Mouse (Mus musculus) intestine, postnatal 0 days (tissue): ENCODE measurements at regions not wholly inside any gene's neighbourhood (a gene's known extent, or its start where the extent isn't known, plus 50 kb on each side); places are given as distances from the start of the nearest gene placed in this dataset.

ENCODE experiments used
- ATAC-seq: fragments of 200-750 bp; cut with Nextera tagmentation; 2 replicates; pipeline ENCODE4 v1.8.0; 2017; ENCODE audit warnings: mild to moderate bottlenecking, moderate TSS enrichment, moderate library complexity
- H3K27ac ChIP-seq: fragments of 300-500 bp; sonication (generic); 2 replicates; pipeline ENCODE4 v1.5.1; 2014; ENCODE audit warnings: mild to moderate bottlenecking, low read depth, low read length, moderate library complexity
- H3K27me3 ChIP-seq: fragments of 300-500 bp; sonication (generic); replicated peaks from 2 replicates; pipeline ENCODE4 v1.6.1; 2014; ENCODE audit warnings: low read length, mixed read lengths; ENCODE audit not compliant: control insufficient read depth, insufficient read depth
- H3K36me3 ChIP-seq: fragments of 300-500 bp; sonication (generic); 2 replicates; pipeline ENCODE4 v1.6.1; 2014; ENCODE audit warnings: mild to moderate bottlenecking, moderate library complexity; ENCODE audit not compliant: control insufficient read depth, insufficient read depth
- H3K4me1 ChIP-seq: fragments of 300-500 bp; sonication (generic); replicated peaks from 2 replicates; pipeline ENCODE4 v1.6.1; 2014; ENCODE audit warnings: antibody characterized with exemption, low read length, mixed read lengths; ENCODE audit not compliant: control insufficient read depth, insufficient read depth
- H3K4me2 ChIP-seq: fragments of 300-500 bp; sonication (generic); replicated peaks from 2 replicates; pipeline ENCODE4 v1.6.1; 2014; ENCODE audit warnings: low read depth, mild to moderate bottlenecking, moderate library complexity
- H3K4me3 ChIP-seq: fragments of 300-500 bp; sonication (generic); 2 replicates; pipeline ENCODE4 v1.5.1; 2014; ENCODE audit warnings: low read depth, low read length
- H3K9ac ChIP-seq: fragments of 300-500 bp; sonication (generic); 2 replicates; pipeline ENCODE4 v1.6.1; 2014; ENCODE audit warnings: mild to moderate bottlenecking, low read depth, low read length
- H3K9me3 ChIP-seq: fragments of 300-500 bp; sonication (generic); 2 replicates; pipeline ENCODE4 v1.6.1; 2016; ENCODE audit warnings: mixed run types; ENCODE audit not compliant: control insufficient read depth
- CTCF ChIP-seq: sonication (generic); IDR thresholded peaks from 2 replicates; pipeline ENCODE4 v1.5.1; 2016; ENCODE audit warnings: low read depth, mild to moderate bottlenecking, control low read depth, antibody characterized with exemption, moderate library complexity
- WGBS: fragments of 180-500 bp; shearing (Covaris S2); extraction: QIAGEN DNeasy Blood & Tissue Kit; methylation state at CpG from one replicate; pipeline ENCODE4 v1.1.7; 2014; 5-methylcytosine and 5-hydroxymethylcytosine counted together

- no peaks in the 10 kb centered on the region for H3K4me1 ChIP-seq
- no peak for ATAC-seq
Observed at GRCm38 (mm10) chr19:56091581-56091980, 195.4 kb upstream of the Habp2 start.

GRCm38 (mm10) chr19:56095873-56096272 lies 191.1 kb upstream of the Habp2 start:
- Histone ChIP-seq H3K9ac (no peak overlapping the region), H3K27ac (no peak overlapping the region)
- WGBS = 67% methylated on average over 6 of the region's 6 CpGs

More at GRCm38 (mm10) chr19:56091581-56091980, 195.4 kb upstream of the Habp2 start:
- Histone ChIP-seq H3K27ac (no peak overlapping the region), H3K4me3 (no peak overlapping the region), H3K9ac (no peak overlapping the region), H3K27me3 (no peaks in the 10 kb centered on the region), H3K36me3 (no peaks in the 10 kb centered on the region), H3K9me3 (no peaks in the 10 kb centered on the region), H3K4me2 (no peak overlapping the region)
- no peak for TF ChIP-seq CTCF
- WGBS = 94% methylated on average over 5 of the region's 5 CpGs

GRCm38 (mm10) chr19:56099725-56100124 lies 187.2 kb upstream of the Habp2 start:
- Histone ChIP-seq H3K36me3 (no peaks in the 10 kb centered on the region), H3K9me3 (peaks cover 12% of the 10 kb centered on the region; the same call in 1 of the 2 replicates), H3K4me1 (no peaks in the 10 kb centered on the region), H3K9ac (no peak overlapping the region), H3K4me2 (no peak overlapping the region), H3K27ac (no peak overlapping the region), H3K27me3 (no peaks in the 10 kb centered on the region), H3K4me3 (no peak overlapping the region)
- TF ChIP-seq CTCF = no peak
- ATAC-seq = no peak
- 90% methylated on average over 9 of the region's 9 CpGs for WGBS

More at GRCm38 (mm10) chr19:56095873-56096272, 191.1 kb upstream of the Habp2 start:
- no peak for TF ChIP-seq CTCF
- no peaks in the 10 kb centered on the region for H3K4me1 ChIP-seq
- H3K4me2 ChIP-seq = no peak overlapping the region
- ATAC-seq = no peak
- H3K27me3 ChIP-seq = no peaks in the 10 kb centered on the region
- no peak overlapping the region for H3K4me3 ChIP-seq
- no peaks in the 10 kb centered on the region for H3K36me3 ChIP-seq
- H3K9me3 ChIP-seq = peaks cover 12% of the 10 kb centered on the region; the same call in 1 of the 2 replicates

GRCm38 (mm10) chr19:56100131-56100872 lies 186.6 kb upstream of the Habp2 start:
- H3K36me3 ChIP-seq = no peaks in the 10 kb centered on the region
- H3K9ac ChIP-seq = no peak overlapping the region
- H3K4me2 ChIP-seq = no peak overlapping the region
- WGBS = 69% methylated on average over 4 of the region's 4 CpGs
- peak; percentile 32 for TF ChIP-seq CTCF
- H3K4me1 ChIP-seq = no peaks in the 10 kb centered on the region
- ATAC-seq = no peak
- no peak overlapping the region for H3K4me3 ChIP-seq
- no peaks in the 10 kb centered on the region for H3K27me3 ChIP-seq
- peaks cover 12% of the 10 kb centered on the region; the same call in 1 of the 2 replicates for H3K9me3 ChIP-seq
- no peak overlapping the region for H3K27ac ChIP-seq

GRCm38 (mm10) chr19:56102454-56103080 lies 184.4 kb upstream of the Habp2 start:
- no peaks in the 10 kb centered on the region for H3K36me3 ChIP-seq
- H3K4me1 ChIP-seq = no peaks in the 10 kb centered on the region
- H3K27me3 ChIP-seq = no peaks in the 10 kb centered on the region
- no peak overlapping the region for H3K9ac ChIP-seq
- WGBS = 67% methylated on average over 7 of the region's 7 CpGs
- no peak overlapping the region for H3K4me3 ChIP-seq
- no peak overlapping the region for H3K27ac ChIP-seq
- TF ChIP-seq CTCF = peak; percentile 39
- peaks cover 12% of the 10 kb centered on the region; the same call in 1 of the 2 replicates for H3K9me3 ChIP-seq
- no peak for ATAC-seq
- no peak overlapping the region for H3K4me2 ChIP-seq

- H3K27me3 ChIP-seq = no peaks in the 10 kb centered on the region
- ATAC-seq = no peak
- H3K4me3 ChIP-seq = no peak overlapping the region
- 0 out of 2 replicates have a peak, but pooled peaks cover 3% of the 10 kb centered on the region for H3K9me3 ChIP-seq
- H3K36me3 ChIP-seq = no peaks in the 10 kb centered on the region
- no peak overlapping the region for H3K9ac ChIP-seq
- H3K4me1 ChIP-seq = no peaks in the 10 kb centered on the region
- WGBS = 69% methylated on average over 4 of the region's 4 CpGs
- H3K27ac ChIP-seq = no peak overlapping the region
- TF ChIP-seq CTCF = no peak
- no peak overlapping the region for H3K4me2 ChIP-seq
Observed at GRCm38 (mm10) chr19:56105073-56105451, 181.9 kb upstream of the Habp2 start.
